Mouse (Mus musculus) ES-E14 (cell line): ENCODE measurements at regions not wholly inside any gene's neighbourhood (a gene's known extent, or its start where the extent isn't known, plus 50 kb on each side); places are given as distances from the start of the nearest gene placed in this dataset.

Experiments used
- HCFC1 ChIP-seq: IDR thresholded peaks from 2 replicates; pipeline ENCODE4 v1.6.1; 2012; ENCODE audit warnings: low read length, inconsistent platforms, borderline replicate concordance; ENCODE audit not compliant: insufficient read depth
- ZC3H11A ChIP-seq: IDR thresholded peaks from 2 replicates; pipeline ENCODE4 v1.6.1; 2012; ENCODE audit warnings: low read depth, mild to moderate bottlenecking, inconsistent platforms, low read length, borderline replicate concordance

GRCm38 (mm10) chr15:32009818-32010217, 167.3 kb upstream of the Tas2r119 start:
- no peak for TF ChIP-seq HCFC1
- no peak for TF ChIP-seq ZC3H11A
